Mouse (Mus musculus) urinary bladder, postnatal 0 days (tissue): ENCODE results near the gene Insm2. TPM values are rescaled to one million over a fixed set of nuclear protein-coding genes. Genes with fewer than 3 reads are reported as not detected.

Experiments
- polyA plus RNA-seq: library from polyadenylated mRNA; unstranded; fragments of >200 nt; fragmentation: Nextera tagmentation; extraction: Ambion mirVana; gene quantifications from 2 replicates; pipeline ENCODE4 v1.2.1, GENCODE M21; 2015

Insm2 gene
- 0.07 TPM in 1 of 2 replicates, not detected in the other for polyA plus RNA-seq

GRCm38 (mm10) chr12:55598887-55599561 lies at the start of gene Insm2:
TSS of gene Insm2 (plus strand) at chr12:55599427.

GRCm38 (mm10) chr12:55565206-55565605 lies 34.0 kb upstream of the Insm2 start, which contains the start of gene Aldoart2:
TSS of gene Aldoart2 (plus strand) at chr12:55565239.

Other genes with a start within 250 kb of the Insm2 start
- gene Psma6, start 215.2 kb upstream of the Insm2 start, polyA plus RNA-seq = 320 and 338 TPM in 2 replicates
- gene Nfkbia, start 106.8 kb upstream of the Insm2 start, polyA plus RNA-seq = 74.6 and 84.2 TPM in 2 replicates
- gene Aldoart2, start 34.2 kb upstream of the Insm2 start, polyA plus RNA-seq = 0.07 and 0.10 TPM in 2 replicates
- 8.6 and 9.9 TPM in 2 replicates for gene Ralgapa1, start 221.7 kb downstream of the Insm2 start, polyA plus RNA-seq
- gene Brms1l, start 236.9 kb downstream of the Insm2 start, polyA plus RNA-seq = 19.2 and 21.1 TPM in 2 replicates